25 mouse cellular contexts compared by ENCODE assay signal in genomic region chr11:121695304-121696064, GRCm38 (mm10). TPM values are rescaled to one million over a fixed set of nuclear protein-coding genes. Genes with fewer than 3 reads are reported as not detected.
DNase-seq lines count a peak whose midpoint lies in the region; ATAC-seq and TF ChIP-seq lines count a peak whose summit lies in the region.
"Had no signal": no experiment of that assay in that cellular context is flagged by ENCODE, and none has a peak within 500 bp of the region (broad histone marks: within the 10 kb centered on the region; RNA-seq: fewer than 3 reads in every experiment).

No protein-coding gene starts in this region.

- peak; percentile 22; the same call in 1 of the 2 replicates for TF ChIP-seq CTCF in liver, embryonic 14.5 days (IDR thresholded peaks at IDR 0.05; ENCODE audit: low read depth)
- no peak for TF ChIP-seq CTCF in gastrocnemius, adult 2 months (IDR thresholded peaks at IDR 0.05)
- TF ChIP-seq CTCF in left cerebral cortex, adult 2 months (IDR thresholded peaks at IDR 0.05) = no peak; the same call in 1 of the 2 replicates

- no peak overlapping the region for H3K9ac ChIP-seq in liver, embryonic 14.5 days (replicated peaks)
- no peak overlapping the region for H3K9ac ChIP-seq in liver, embryonic 11.5 days (ENCODE audit: low read depth, low read length)
- H3K9ac ChIP-seq: hindbrain, embryonic 13.5 days; limb, embryonic 12.5 days; liver, embryonic 15.5 days; midbrain, embryonic 12.5 days had no signal

- H3K36me3 ChIP-seq in liver, embryonic 14.5 days (replicated peaks; ENCODE audit: control insufficient read depth, insufficient read depth, low read depth) = no peaks in the 10 kb centered on the region
- no peaks in the 10 kb centered on the region for H3K36me3 ChIP-seq in liver, embryonic 11.5 days (ENCODE audit: control insufficient read depth, insufficient read depth, low read length)
- H3K36me3 ChIP-seq: hindbrain, embryonic 13.5 days; limb, embryonic 12.5 days; liver, embryonic 15.5 days; midbrain, embryonic 12.5 days had no signal

- H3K4me2 ChIP-seq in liver, embryonic 14.5 days (ENCODE audit: low read depth) = no peak overlapping the region
- H3K4me2 ChIP-seq in liver, embryonic 11.5 days = no peak overlapping the region
- H3K4me2 ChIP-seq: heart, embryonic 11.5 days; hindbrain, embryonic 13.5 days; limb, embryonic 12.5 days; liver, embryonic 15.5 days; midbrain, embryonic 12.5 days had no signal

- no peak for TF ChIP-seq EP300 in liver, embryonic 14.5 days (IDR thresholded peaks at IDR 0.05; ENCODE audit: low read depth)

- ATAC-seq in liver, embryonic 14.5 days (ENCODE audit: insufficient read depth) = no peak
- ATAC-seq in liver, embryonic 11.5 days (replicated peaks; ENCODE audit: low FRiP score) = no peak
- peak; percentile 45; the same call in 1 of the 2 replicates for ATAC-seq in megakaryocyte, adult 5-6 weeks (ENCODE audit: poor library complexity, severe bottlenecking)
- ATAC-seq: activated CD4-positive, CD25-positive, alpha-beta regulatory T cell, adult 4 months; forebrain, embryonic 16.5 days; Patski had no signal

- H3K9me3 ChIP-seq in liver, embryonic 14.5 days (ENCODE audit: control insufficient read depth, low read length) = no peaks in the 10 kb centered on the region
- no peaks in the 10 kb centered on the region for H3K9me3 ChIP-seq in liver, embryonic 11.5 days (ENCODE audit: control insufficient read depth, low read length)
- H3K9me3 ChIP-seq: hindbrain, embryonic 13.5 days; limb, embryonic 12.5 days; liver, embryonic 15.5 days; midbrain, embryonic 12.5 days had no signal

- H3K27ac ChIP-seq in liver, embryonic 14.5 days = no peak overlapping the region
- H3K27ac ChIP-seq in liver, embryonic 11.5 days (ENCODE audit: low read depth, low read length) = no peak overlapping the region
- no peak overlapping the region for H3K27ac ChIP-seq in gastrocnemius, adult 2 months
- H3K27ac ChIP-seq in left cerebral cortex, adult 2 months = no peak overlapping the region
- H3K27ac ChIP-seq: hindbrain, embryonic 13.5 days; kidney, postnatal 0 days; limb, embryonic 12.5 days; liver, embryonic 15.5 days; midbrain, embryonic 12.5 days had no signal

- WGBS in liver, embryonic 14.5 days (ENCODE audit: insufficient replicate concordance) = 53% methylated on average over 5 of the region's 5 CpGs
- 75% methylated on average over 5 of the region's 5 CpGs for WGBS in liver, embryonic 11.5 days

- intact Hi-C loops in gastrocnemius, postnatal 36 days (cut with DNase I) = no loop called here
- intact Hi-C loops in gastrocnemius, adult 2 months (cut with DNase I) = no loop called here
- intact Hi-C loops in left cerebral cortex, adult 2 months (cut with DNase I) = no loop called here

- no peaks in the 10 kb centered on the region; the same call in 1 of the 2 replicates for H3K27me3 ChIP-seq in liver, embryonic 14.5 days (ENCODE audit: control insufficient read depth, insufficient read depth, low read length)
- no peaks in the 10 kb centered on the region for H3K27me3 ChIP-seq in liver, embryonic 11.5 days (replicated peaks; ENCODE audit: control insufficient read depth, insufficient read depth, low read length)
- H3K27me3 ChIP-seq: limb, embryonic 12.5 days; Patski had no signal

- no peaks in the 10 kb centered on the region for H3K4me1 ChIP-seq in liver, embryonic 14.5 days (replicated peaks; ENCODE audit: control insufficient read depth in 2 of 2, insufficient read depth in 2 of 2, low read length in 1 of 2)
- no peaks in the 10 kb centered on the region for H3K4me1 ChIP-seq in liver, embryonic 11.5 days (replicated peaks; ENCODE audit: control insufficient read depth, insufficient read depth, low read length)
- H3K4me1 ChIP-seq: hindbrain, embryonic 13.5 days; limb, embryonic 12.5 days; liver, embryonic 15.5 days; midbrain, embryonic 12.5 days had no signal

- H3K4me3 ChIP-seq in liver, embryonic 14.5 days (ENCODE audit: insufficient read depth in 1 of 2, low read depth in 2 of 2, low read length in 2 of 2) = no peak overlapping the region
- no peak overlapping the region for H3K4me3 ChIP-seq in liver, embryonic 11.5 days (ENCODE audit: low read depth, low read length)
- H3K4me3 ChIP-seq in gastrocnemius, adult 2 months = no peak overlapping the region
- H3K4me3 ChIP-seq in left cerebral cortex, adult 2 months = no peak overlapping the region
- H3K4me3 ChIP-seq: hindbrain, embryonic 13.5 days; limb, embryonic 12.5 days; liver, embryonic 15.5 days; midbrain, embryonic 12.5 days had no signal

- DNase-seq in liver, embryonic 14.5 days (ENCODE audit: low read depth in 3 of 3, low spot score in 3 of 3) = no peak
- no peak for DNase-seq in liver, embryonic 11.5 days (ENCODE audit: low spot score)
- DNase-seq in ES-CJ7 (ENCODE audit: low read depth, low spot score) = peak; percentile 31
- DNase-seq in ZHBTc4 (ENCODE audit: low read depth, low spot score) = peak; percentile 48
- no peak for DNase-seq in gastrocnemius, postnatal 36 days
- DNase-seq in gastrocnemius, adult 2 months = no peak
- DNase-seq in left cerebral cortex, adult 2 months (ENCODE audit: extremely low spot score in 1 of 2, low spot score in 2 of 2) = no peak
- DNase-seq: adrenal gland, adult 8-10 months; cerebellum, adult 18-20 months; cerebellum, postnatal 14 days; kidney, adult 2 months; lung, postnatal 4 days; right cerebral cortex, postnatal 25 days; spleen, adult 18-20 months; thymus, postnatal 14 days had no signal

RNA-seq across cellular contexts. Expression of gene Metrnl, which starts 5.9 kb away (rescaled TPM):
- polyA plus RNA-seq in liver, embryonic 14.5 days (2012; rRNA removed) = 1.8 and 2.1 TPM in 2 replicates
- 3.1 and 3.4 TPM in 2 replicates for polyA plus RNA-seq in liver, embryonic 14.5 days (2014; fragmentation: Nextera tagmentation; extraction: Ambion mirVana)
- polyA plus RNA-seq in liver, embryonic 11.5 days (2014; fragmentation: Nextera tagmentation; extraction: Ambion mirVana) = 4.5 and 4.7 TPM in 2 replicates
- total RNA-seq in megakaryocyte, adult 5-6 weeks (2015) = 32.9 and 40.5 TPM in 2 replicates
- total RNA-seq in megakaryocyte, adult 5-6 weeks (2017) = 16.4 and 20.6 TPM in 2 replicates
- 10 to 100 TPM in 1 of 2 experiments, 1 to 10 TPM in 1; 7.2 to 12.0 TPM for total RNA-seq in gastrocnemius, postnatal 36 days (2021)
- total RNA-seq in gastrocnemius, adult 2 months (2021) = 10 to 100 TPM in 1 of 2 experiments, 1 to 10 TPM in 1; 7.8 to 13.7 TPM
- total RNA-seq in left cerebral cortex, adult 2 months (2021) = 10 to 100 TPM; 14.6 to 18.6 TPM

RNA-seq across cellular contexts. Expression of gene B3gntl1, which starts 22.5 kb away (rescaled TPM):
- 1.5 and 1.6 TPM in 2 replicates for polyA plus RNA-seq in liver, embryonic 14.5 days (2012; rRNA removed)
- polyA plus RNA-seq in liver, embryonic 14.5 days (2014; fragmentation: Nextera tagmentation; extraction: Ambion mirVana) = 0.91 and 1.2 TPM in 2 replicates
- 3.6 and 5.9 TPM in 2 replicates for polyA plus RNA-seq in liver, embryonic 11.5 days (2014; fragmentation: Nextera tagmentation; extraction: Ambion mirVana)
- total RNA-seq in megakaryocyte, adult 5-6 weeks (2015) = 3.6 and 5.8 TPM in 2 replicates
- total RNA-seq in megakaryocyte, adult 5-6 weeks (2017) = 5.2 and 7.8 TPM in 2 replicates
- 1 to 10 TPM; 1.8 to 2.0 TPM for total RNA-seq in gastrocnemius, postnatal 36 days (2021)
- 1 to 10 TPM; 2.2 to 3.0 TPM for total RNA-seq in gastrocnemius, adult 2 months (2021)
- total RNA-seq in left cerebral cortex, adult 2 months (2021) = 1 to 10 TPM; 6.7 to 6.8 TPM

Comparison
In these comparisons a context has a peak if more than half of its experiments do, and no peak if none do; other contexts are left out.
1. DNase-seq: peak in ES-CJ7 (single experiment) and ZHBTc4 (single experiment); none in liver, embryonic 14.5 days (0 of 3), liver, embryonic 11.5 days (single experiment), gastrocnemius, postnatal 36 days (0 of 2), gastrocnemius, adult 2 months (single experiment) and left cerebral cortex, adult 2 months (0 of 2).